Mouse (Mus musculus) lung, postnatal 0 days (tissue): ENCODE results near the gene Ankrd44.

Source experiments
- CTCF ChIP-seq: IDR thresholded peaks from 2 replicates; pipeline ENCODE4 v1.5.1; 2016; ENCODE audit warnings: antibody characterized with exemption, mild to moderate bottlenecking
- EP300 ChIP-seq: IDR thresholded peaks from 2 replicates; pipeline ENCODE4 v1.6.1; 2016; ENCODE audit warnings: antibody characterized with exemption, mild to moderate bottlenecking, control low read depth

GRCm38 (mm10) chr1:54882856-54883467, 43.2 kb downstream of the Ankrd44 start:
- TF ChIP-seq EP300 (no peak), CTCF (no peak)
